Mouse (Mus musculus): ENCODE measurements at regions not wholly inside any gene's neighbourhood (a gene's known extent, or its start where the extent isn't known, plus 50 kb on each side); places are given as distances from the start of the nearest gene placed in this dataset.

GRCm38 (mm10) chr13:29114998-29115495 lies 161.5 kb upstream of the Sox4 start:
- in situ Hi-C loops (cut with MboI; ENCODE audit: low sequenced_read_pairs in 2 of 2, unreplicated experiment in 2 of 2): no loop called here

GRCm38 (mm10) chr13:29110127-29110526 lies 156.6 kb upstream of the Sox4 start:
- no peak for DNase-seq (ENCODE audit: low read depth, low spot score)
- in situ Hi-C loops (cut with MboI; ENCODE audit: low sequenced_read_pairs in 2 of 2, unreplicated experiment in 2 of 2): no loop called here
- H3K4me3 ChIP-seq (ENCODE audit: insufficient read depth in 1 of 2, low read depth in 1 of 2, low read length in 2 of 2, poor library complexity in 1 of 2, severe bottlenecking in 1 of 2): no peak overlapping the region
- H3K4me1 ChIP-seq (ENCODE audit: control insufficient read depth in 2 of 2, insufficient read depth in 2 of 2, low read length in 2 of 2, poor library complexity in 1 of 2): no peaks in the 10 kb centered on the region
- H3K9ac ChIP-seq (ENCODE audit: insufficient read depth, low read depth, low read length, poor library complexity, severe bottlenecking): no peak overlapping the region
- TF ChIP-seq ZNF384 (IDR thresholded peaks at IDR 0.05; ENCODE audit: low read depth, low read length): no peak
- TF ChIP-seq ZC3H11A (IDR thresholded peaks at IDR 0.05; ENCODE audit: borderline replicate concordance, low read depth, low read length): no peak
- TF ChIP-seq HCFC1 (IDR thresholded peaks at IDR 0.05; ENCODE audit: borderline replicate concordance, insufficient read depth, low read length): no peak
- TF ChIP-seq MAFK (IDR thresholded peaks at IDR 0.05; ENCODE audit: insufficient read depth, low read depth, low read length): no peak
- no peak for TF ChIP-seq CHD2 (IDR thresholded peaks at IDR 0.05; ENCODE audit: low read depth, low read length)
- H3K36me3 ChIP-seq (ENCODE audit: control insufficient read depth, insufficient read depth, low read length, poor library complexity, severe bottlenecking): no peaks in the 10 kb centered on the region
- no peaks in the 10 kb centered on the region for H3K9me3 ChIP-seq (ENCODE audit: control insufficient read depth, insufficient read depth, low read depth, low read length)
- H3K27ac ChIP-seq (ENCODE audit: insufficient read depth, low read depth, low read length, poor library complexity, severe bottlenecking): no peak overlapping the region

More at GRCm38 (mm10) chr13:29114998-29115495, 161.5 kb upstream of the Sox4 start:
- DNase-seq (ENCODE audit: low read depth, low spot score): no peak
- TF ChIP-seq ZC3H11A (IDR thresholded peaks at IDR 0.05; ENCODE audit: borderline replicate concordance, low read depth, low read length) (no peak), MAFK (IDR thresholded peaks at IDR 0.05; ENCODE audit: insufficient read depth, low read depth, low read length) (no peak), CHD2 (IDR thresholded peaks at IDR 0.05; ENCODE audit: low read depth, low read length) (no peak), HCFC1 (IDR thresholded peaks at IDR 0.05; ENCODE audit: borderline replicate concordance, insufficient read depth, low read length) (no peak), ZNF384 (IDR thresholded peaks at IDR 0.05; ENCODE audit: low read depth, low read length) (no peak)
- no peak overlapping the region for H3K27ac ChIP-seq (ENCODE audit: insufficient read depth, low read depth, low read length, poor library complexity, severe bottlenecking)
- no peak overlapping the region for H3K4me3 ChIP-seq (ENCODE audit: insufficient read depth in 1 of 2, low read depth in 1 of 2, low read length in 2 of 2, poor library complexity in 1 of 2, severe bottlenecking in 1 of 2)
- H3K9me3 ChIP-seq (ENCODE audit: control insufficient read depth, insufficient read depth, low read depth, low read length): no peaks in the 10 kb centered on the region
- H3K36me3 ChIP-seq (ENCODE audit: control insufficient read depth, insufficient read depth, low read length, poor library complexity, severe bottlenecking): no peaks in the 10 kb centered on the region
- no peaks in the 10 kb centered on the region for H3K4me1 ChIP-seq (ENCODE audit: control insufficient read depth in 2 of 2, insufficient read depth in 2 of 2, low read length in 2 of 2, poor library complexity in 1 of 2)
- H3K9ac ChIP-seq (ENCODE audit: insufficient read depth, low read depth, low read length, poor library complexity, severe bottlenecking): no peak overlapping the region

DNA sequence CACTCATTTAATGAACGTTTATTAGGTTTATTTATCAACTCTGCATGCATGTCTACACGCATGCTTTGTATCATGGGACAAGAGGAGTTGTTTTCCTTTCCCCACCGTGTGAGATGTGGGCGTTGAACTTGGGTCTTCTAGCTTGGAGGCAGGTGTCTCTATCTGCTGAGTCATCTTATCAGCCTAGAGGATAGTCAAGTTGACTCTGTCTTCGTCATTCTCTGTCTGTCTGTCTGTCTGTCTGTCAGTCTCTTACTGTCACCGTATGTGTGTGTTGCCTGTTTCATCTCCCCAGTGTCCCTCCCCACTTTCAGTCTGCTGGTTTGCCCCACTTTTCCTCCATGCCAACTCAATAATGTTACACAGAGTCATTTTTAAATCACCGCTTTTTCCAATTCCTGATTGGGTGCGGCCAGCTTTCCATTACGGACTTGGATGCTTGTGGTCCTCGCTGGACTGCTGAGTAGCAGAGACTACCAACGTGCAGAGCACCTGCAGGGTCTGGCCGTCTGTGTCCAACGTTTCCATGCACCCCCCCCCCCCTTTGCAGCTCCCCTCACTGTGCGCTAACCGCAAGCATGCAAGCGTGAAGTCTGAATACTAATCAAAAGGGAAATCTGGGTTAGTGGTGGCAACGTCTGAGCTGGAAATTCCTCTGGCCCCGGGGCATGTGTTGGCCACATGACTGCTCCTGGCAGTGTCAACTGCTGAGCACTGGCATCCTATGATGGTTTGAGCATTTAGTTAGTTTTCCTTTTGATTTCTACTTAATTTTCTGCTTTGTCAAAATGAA lies 155.7 kb upstream of the Sox4 start:
- in situ Hi-C loops (cut with MboI; ENCODE audit: low sequenced_read_pairs in 2 of 2, unreplicated experiment in 2 of 2): no loop called here
- Histone ChIP-seq H3K4me3 (ENCODE audit: insufficient read depth in 1 of 2, low read depth in 1 of 2, low read length in 2 of 2, poor library complexity in 1 of 2, severe bottlenecking in 1 of 2) (no peak overlapping the region), H3K4me1 (ENCODE audit: control insufficient read depth in 2 of 2, insufficient read depth in 2 of 2, low read length in 2 of 2, poor library complexity in 1 of 2) (no peaks in the 10 kb centered on the region), H3K9me3 (ENCODE audit: control insufficient read depth, insufficient read depth, low read depth, low read length) (no peaks in the 10 kb centered on the region), H3K36me3 (ENCODE audit: control insufficient read depth, insufficient read depth, low read length, poor library complexity, severe bottlenecking) (no peaks in the 10 kb centered on the region), H3K9ac (ENCODE audit: insufficient read depth, low read depth, low read length, poor library complexity, severe bottlenecking) (no peak overlapping the region), H3K27ac (ENCODE audit: insufficient read depth, low read depth, low read length, poor library complexity, severe bottlenecking) (no peak overlapping the region)
- TF ChIP-seq HCFC1 (IDR thresholded peaks at IDR 0.05; ENCODE audit: borderline replicate concordance, insufficient read depth, low read length) (no peak), ZC3H11A (IDR thresholded peaks at IDR 0.05; ENCODE audit: borderline replicate concordance, low read depth, low read length) (no peak), MAFK (IDR thresholded peaks at IDR 0.05; ENCODE audit: insufficient read depth, low read depth, low read length) (no peak), ZNF384 (IDR thresholded peaks at IDR 0.05; ENCODE audit: low read depth, low read length) (no peak)
- DNase-seq (ENCODE audit: low read depth, low spot score): no peak

- no peak overlapping the region for H3K27ac ChIP-seq (ENCODE audit: insufficient read depth, low read depth, low read length, poor library complexity, severe bottlenecking)
- H3K9ac ChIP-seq (ENCODE audit: insufficient read depth, low read depth, low read length, poor library complexity, severe bottlenecking): no peak overlapping the region
- no peaks in the 10 kb centered on the region for H3K36me3 ChIP-seq (ENCODE audit: control insufficient read depth, insufficient read depth, low read length, poor library complexity, severe bottlenecking)
- TF ChIP-seq ZNF384 (IDR thresholded peaks at IDR 0.05; ENCODE audit: low read depth, low read length) (no peak), ZC3H11A (IDR thresholded peaks at IDR 0.05; ENCODE audit: borderline replicate concordance, low read depth, low read length) (no peak), MAFK (IDR thresholded peaks at IDR 0.05; ENCODE audit: insufficient read depth, low read depth, low read length) (no peak), CHD2 (IDR thresholded peaks at IDR 0.05; ENCODE audit: low read depth, low read length) (no peak), HCFC1 (IDR thresholded peaks at IDR 0.05; ENCODE audit: borderline replicate concordance, insufficient read depth, low read length) (no peak)
- H3K4me1 ChIP-seq (ENCODE audit: control insufficient read depth in 2 of 2, insufficient read depth in 2 of 2, low read length in 2 of 2, poor library complexity in 1 of 2): no peaks in the 10 kb centered on the region
- H3K4me3 ChIP-seq (ENCODE audit: insufficient read depth in 1 of 2, low read depth in 1 of 2, low read length in 2 of 2, poor library complexity in 1 of 2, severe bottlenecking in 1 of 2): no peak overlapping the region
- in situ Hi-C loops (cut with MboI; ENCODE audit: low sequenced_read_pairs in 2 of 2, unreplicated experiment in 2 of 2): no loop called here
- no peak for DNase-seq (ENCODE audit: low read depth, low spot score)
- H3K9me3 ChIP-seq (ENCODE audit: control insufficient read depth, insufficient read depth, low read depth, low read length): no peaks in the 10 kb centered on the region
Measured at GRCm38 (mm10) chr13:29108214-29108613, 154.7 kb upstream of the Sox4 start.

All from ES-E14 (cell line).